Mouse (Mus musculus) neural tube, embryonic 11.5 days (tissue): ENCODE measurements around the gene Fam57b. TPM values are rescaled to one million over a fixed set of nuclear protein-coding genes. Genes with fewer than 3 reads are reported as not detected.

Source experiments
- ATAC-seq: fragments of 200-750 bp; cut with Nextera tagmentation; 2 replicates; pipeline ENCODE4 v1.8.0; 2017; ENCODE audit warnings: moderate number of reproducible peaks, mild to moderate bottlenecking, moderate TSS enrichment, moderate library complexity; ENCODE audit not compliant: insufficient read depth, low FRiP score, low TSS enrichment
- DNase-seq: peaks from one replicate; pipeline ENCODE4 v3.0.0-alpha.2; 2015; ENCODE audit warnings: low spot score
- H3K27ac ChIP-seq: fragments of 300-500 bp; sonication (generic); 2 replicates; pipeline ENCODE4 v1.5.1; 2014; ENCODE audit warnings: low read depth, mild to moderate bottlenecking, low read length
- H3K27me3 ChIP-seq: fragments of 300-500 bp; sonication (generic); 2 replicates; pipeline ENCODE4 v1.6.1; 2014; ENCODE audit warnings: mild to moderate bottlenecking, low read length, mixed read lengths; ENCODE audit not compliant: control insufficient read depth, insufficient read depth
- H3K36me3 ChIP-seq: fragments of 300-500 bp; sonication (generic); 2 replicates; pipeline ENCODE4 v1.6.1; 2014; ENCODE audit warnings: mild to moderate bottlenecking, low read length, moderate library complexity, mixed read lengths; ENCODE audit not compliant: control insufficient read depth, insufficient read depth
- H3K4me1 ChIP-seq: fragments of 300-500 bp; sonication (generic); 2 replicates; pipeline ENCODE4 v1.6.1; 2014; ENCODE audit warnings: low read length, mixed read lengths; ENCODE audit not compliant: control insufficient read depth, insufficient read depth
- H3K4me2 ChIP-seq: fragments of 300-500 bp; sonication (generic); 2 replicates; pipeline ENCODE4 v1.6.1; 2014; ENCODE audit warnings: low read depth, mild to moderate bottlenecking, moderate library complexity
- H3K4me3 ChIP-seq: fragments of 300-500 bp; sonication (generic); 2 replicates; pipeline ENCODE4 v1.5.1; 2014; ENCODE audit warnings: low read depth, low read length
- H3K9ac ChIP-seq: fragments of 300-500 bp; sonication (generic); 2 replicates; pipeline ENCODE4 v1.6.1; 2014; ENCODE audit warnings: mild to moderate bottlenecking, low read length
- H3K9me3 ChIP-seq: fragments of 300-500 bp; sonication (generic); 2 replicates; pipeline ENCODE4 v1.6.1; 2016; ENCODE audit warnings: low read length; ENCODE audit not compliant: control insufficient read depth
- WGBS: fragments of 180-500 bp; shearing (Covaris S2); extraction: QIAGEN DNeasy Blood & Tissue Kit; methylation state at CpG from one replicate; pipeline ENCODE4 v1.1.7; 2014; 5-methylcytosine and 5-hydroxymethylcytosine counted together
- polyA plus RNA-seq: library from polyadenylated mRNA; unstranded; fragments of >200 nt; fragmentation: Nextera tagmentation; extraction: Ambion mirVana; gene quantifications from 2 replicates; pipeline ENCODE4 v1.2.1, GENCODE M21; 2014

Fam57b gene
- polyA plus RNA-seq = 14.3 and 14.4 TPM in 2 replicates

DNA sequence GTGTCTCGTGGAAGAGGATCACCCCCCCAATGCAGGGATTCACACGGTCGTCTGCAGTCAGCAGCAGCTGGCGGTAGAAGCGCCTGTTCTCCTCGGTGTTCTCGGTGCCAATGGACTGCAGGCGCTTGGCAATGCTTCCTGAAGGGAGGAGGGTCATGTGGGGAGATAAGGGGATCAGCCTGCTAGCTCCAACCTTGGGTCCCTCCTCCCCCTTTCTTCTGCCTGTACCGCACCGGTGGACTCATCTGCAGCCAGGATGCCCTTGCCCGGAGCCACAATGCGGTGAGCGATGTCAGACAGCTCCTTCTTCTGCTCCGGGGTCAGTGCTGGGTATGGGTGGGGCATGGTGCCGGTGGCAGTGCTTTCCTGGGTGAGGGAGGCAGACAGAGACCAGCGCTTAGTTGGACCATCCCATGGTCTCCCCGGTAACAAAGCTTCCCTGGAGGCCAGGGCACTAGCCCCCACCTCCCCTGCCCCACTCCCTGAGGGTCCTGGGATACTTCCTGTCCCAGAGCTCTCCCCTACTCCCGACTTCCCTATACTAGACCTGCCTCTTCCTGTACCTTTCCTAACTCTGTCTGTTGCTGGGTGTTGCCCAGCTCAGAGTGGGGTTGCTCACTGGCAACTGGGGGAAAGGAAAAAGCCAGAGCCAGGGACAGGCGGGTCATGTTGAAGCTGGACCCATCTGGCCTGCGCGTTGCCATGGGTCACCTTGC is at the start of gene Fam57b:
TSS of gene Fam57b (plus strand) at position 258 of the 716 bp plus-strand sequence.
- Histone ChIP-seq H3K9me3 (no peaks in the 10 kb centered on the region), H3K27ac (peak within 1 kb of the TSS; percentile 75; the same call in 1 of the 2 replicates), H3K27me3 (no peaks in the 10 kb centered on the region), H3K36me3 (peaks cover 13% of the 10 kb centered on the region), H3K4me1 (peaks cover 22% of the 10 kb centered on the region), H3K9ac (peak within 1 kb of the TSS; percentile 85), H3K4me3 (peak within 1 kb of the TSS; percentile 85), H3K4me2 (peak within 1 kb of the TSS; percentile 88)
- DNase-seq (no peak), ATAC-seq (no peak)
- WGBS = 40% methylated on average over 21 of the region's 21 CpGs

GRCm38 (mm10) chr7:126748824-126749223 is 48.6 kb upstream of the Fam57b start:
- Histone ChIP-seq H3K27me3 (no peaks in the 10 kb centered on the region), H3K4me2 (no peak overlapping the region), H3K4me3 (no peak overlapping the region), H3K4me1 (no peaks in the 10 kb centered on the region), H3K36me3 (no peaks in the 10 kb centered on the region), H3K9ac (no peak overlapping the region), H3K27ac (no peak overlapping the region), H3K9me3 (no peaks in the 10 kb centered on the region)
- ATAC-seq (no peak), DNase-seq (no peak)
- 77% methylated on average over 7 of the region's 7 CpGs for WGBS

GRCm38 (mm10) chr7:126749582-126750343 is 47.7 kb upstream of the Fam57b start:
- H3K36me3 ChIP-seq = no peaks in the 10 kb centered on the region
- no peaks in the 10 kb centered on the region for H3K27me3 ChIP-seq
- no peaks in the 10 kb centered on the region for H3K9me3 ChIP-seq
- no peak overlapping the region for H3K27ac ChIP-seq
- ATAC-seq (no peak), DNase-seq (no peak)
- no peak overlapping the region for H3K4me3 ChIP-seq
- WGBS = 96% methylated on average over 17 of the region's 17 CpGs
- no peak overlapping the region for H3K4me2 ChIP-seq
- H3K4me1 ChIP-seq = no peaks in the 10 kb centered on the region
- no peak overlapping the region for H3K9ac ChIP-seq

DNA sequence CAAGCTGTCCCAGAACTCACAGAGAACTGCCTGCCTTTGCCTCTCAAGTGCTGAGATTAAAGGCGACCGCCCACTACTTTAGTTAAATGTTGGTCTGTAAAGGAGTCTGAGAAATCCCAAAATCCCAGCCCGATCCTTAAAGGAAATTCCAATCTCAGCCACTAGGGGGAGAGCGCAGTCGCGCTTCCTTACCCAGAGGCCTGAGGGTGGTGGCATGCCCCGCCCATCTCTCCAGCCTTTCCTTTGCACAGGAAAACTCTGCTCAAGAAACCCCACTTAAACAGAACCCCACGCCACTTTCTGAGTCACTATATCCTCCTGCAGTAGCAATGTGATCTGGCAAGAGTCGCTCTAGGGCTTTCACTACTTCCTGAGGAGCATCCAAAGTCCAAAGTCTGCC is 42.6 kb upstream of the Fam57b start:
- Histone ChIP-seq H3K9ac (0 out of 2 replicates have a peak overlapping the region, but pooled peaks have one; percentile 27), H3K4me2 (no peak overlapping the region), H3K4me1 (no peaks in the 10 kb centered on the region), H3K27ac (no peak overlapping the region), H3K9me3 (no peaks in the 10 kb centered on the region), H3K36me3 (no peaks in the 10 kb centered on the region), H3K27me3 (no peaks in the 10 kb centered on the region), H3K4me3 (no peak overlapping the region)
- WGBS = under 1% methylated on average over 9 of the region's 9 CpGs
- DNase-seq (peak; percentile 83), ATAC-seq (peak; percentile 54; the same call in 1 of the 2 replicates)

DNA sequence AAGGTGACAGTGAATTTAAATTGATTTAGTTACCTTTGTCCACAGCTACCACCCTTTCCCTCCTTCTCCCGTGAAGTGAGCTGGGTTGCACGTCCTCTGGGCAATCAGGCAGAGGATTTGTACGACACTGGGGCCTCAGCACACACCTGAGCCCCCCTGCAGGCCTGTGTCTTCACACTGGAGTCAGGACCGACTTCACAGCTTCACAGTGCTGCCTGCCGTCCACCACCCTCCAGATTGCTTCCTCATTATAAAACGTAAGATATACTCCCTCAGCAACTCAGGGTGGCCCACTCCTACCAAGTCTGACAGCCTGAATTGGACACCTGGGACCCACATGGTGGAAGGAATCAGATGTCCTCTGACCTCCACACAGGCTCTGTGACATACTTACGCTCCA is 38.9 kb upstream of the Fam57b start:
- Histone ChIP-seq H3K36me3 (no peaks in the 10 kb centered on the region), H3K4me2 (no peak overlapping the region), H3K27me3 (no peaks in the 10 kb centered on the region), H3K4me3 (no peak overlapping the region), H3K4me1 (0 out of 2 replicates have a peak, but pooled peaks cover 2% of the 10 kb centered on the region), H3K9me3 (no peaks in the 10 kb centered on the region), H3K9ac (no peak overlapping the region), H3K27ac (no peak overlapping the region)
- 68% methylated on average over 7 of the region's 7 CpGs for WGBS
- no peak for DNase-seq
- ATAC-seq = peak; percentile 15; the same call in 1 of the 2 replicates

- ATAC-seq (peak; percentile 51), DNase-seq (peak; percentile 91)
- no peaks in the 10 kb centered on the region for H3K9me3 ChIP-seq
- no peaks in the 10 kb centered on the region for H3K27me3 ChIP-seq
- 0% methylated on average over 6 of the region's 38 CpGs for WGBS
- peak within 1 kb of the TSS; percentile 78 for H3K9ac ChIP-seq
- peak within 1 kb of the TSS; percentile 96 for H3K4me2 ChIP-seq
- no peaks in the 10 kb centered on the region for H3K36me3 ChIP-seq
- 0 out of 2 replicates have a peak, but pooled peaks cover 2% of the 10 kb centered on the region for H3K4me1 ChIP-seq
- H3K4me3 ChIP-seq = peak within 1 kb of the TSS; percentile 64
- peak within 1 kb of the TSS; percentile 75 for H3K27ac ChIP-seq
Measured at GRCm38 (mm10) chr7:126759050-126759671, 38.3 kb upstream of the Fam57b start, which contains the start of gene Mapk3. Mapk3 (plus strand) TSS chr7:126759601.

GRCm38 (mm10) chr7:126759672-126760390 is 37.6 kb upstream of the Fam57b start:
- H3K4me3 ChIP-seq = peak overlapping the region; percentile 64
- H3K4me1 ChIP-seq = 0 out of 2 replicates have a peak, but pooled peaks cover 2% of the 10 kb centered on the region
- H3K9ac ChIP-seq = peak overlapping the region; percentile 78
- peak overlapping the region; percentile 75 for H3K27ac ChIP-seq
- H3K36me3 ChIP-seq = no peaks in the 10 kb centered on the region; the same call in 1 of the 2 replicates
- DNase-seq = no peak
- H3K9me3 ChIP-seq = no peaks in the 10 kb centered on the region
- H3K4me2 ChIP-seq = peak overlapping the region; percentile 96
- whole genome bisulfite sequencing = under 1% methylated on average over 21 of the region's 24 CpGs
- peak; percentile 57 for ATAC-seq
- H3K27me3 ChIP-seq = no peaks in the 10 kb centered on the region

GRCm38 (mm10) chr7:126760391-126760802 is 37.1 kb upstream of the Fam57b start:
- Histone ChIP-seq H3K27me3 (no peaks in the 10 kb centered on the region), H3K27ac (peak overlapping the region; percentile 75), H3K4me2 (peak overlapping the region; percentile 96), H3K9me3 (no peaks in the 10 kb centered on the region), H3K36me3 (no peaks in the 10 kb centered on the region; the same call in 1 of the 2 replicates), H3K4me1 (0 out of 2 replicates have a peak, but pooled peaks cover 2% of the 10 kb centered on the region), H3K9ac (peak overlapping the region; percentile 78), H3K4me3 (peak overlapping the region; percentile 64)
- no peak for DNase-seq
- no peak for ATAC-seq
- WGBS = 26% methylated on average over 3 of the region's 3 CpGs
